Mouse (Mus musculus): Measurements from ENCODE around the gene Rcsd1. TPM values are rescaled to one million over a fixed set of nuclear protein-coding genes. Genes with fewer than 3 reads are reported as not detected.

Gene Rcsd1
- polyA plus RNA-seq, 1 experiment from 2014 or later: 47.8 TPM

GRCm38 (mm10) chr1:165662426-165663192, 46.9 kb downstream of the Rcsd1 start:
- Histone ChIP-seq H3K9ac (ENCODE audit: low read length) (no peak overlapping the region), H3K4me1 (replicated peaks; ENCODE audit: control insufficient read depth, insufficient read depth, low read length) (no peaks in the 10 kb centered on the region; the same call in 1 of the 2 replicates)
- ATAC-seq (ENCODE audit: low read depth): no peak

GRCm38 (mm10) chr1:165661725-165662124, 47.8 kb downstream of the Rcsd1 start:
- Histone ChIP-seq H3K36me3 (ENCODE audit: control insufficient read depth, insufficient read depth, low read length) (no peaks in the 10 kb centered on the region), H3K4me2 (ENCODE audit: low read depth, low read length) (no peak overlapping the region), H3K27ac (ENCODE audit: low read length) (no peak overlapping the region), H3K9me3 (ENCODE audit: control insufficient read depth, low read length) (no peaks in the 10 kb centered on the region), H3K4me1 (replicated peaks; ENCODE audit: control insufficient read depth, insufficient read depth, low read length) (no peaks in the 10 kb centered on the region; the same call in 1 of the 2 replicates), H3K27me3 (ENCODE audit: control insufficient read depth, insufficient read depth, low read depth, low read length) (no peaks in the 10 kb centered on the region), H3K4me3 (ENCODE audit: low read length) (no peak overlapping the region), H3K9ac (ENCODE audit: low read length) (no peak overlapping the region)
- whole genome bisulfite sequencing: 81% methylated on average over 6 of the region's 6 CpGs
- no peak for ATAC-seq (ENCODE audit: low read depth)

More at GRCm38 (mm10) chr1:165662426-165663192, 46.9 kb downstream of the Rcsd1 start:
- no peak overlapping the region for H3K4me2 ChIP-seq (ENCODE audit: low read depth, low read length)
- no peaks in the 10 kb centered on the region for H3K36me3 ChIP-seq (ENCODE audit: control insufficient read depth, insufficient read depth, low read length)
- no peaks in the 10 kb centered on the region for H3K9me3 ChIP-seq (ENCODE audit: control insufficient read depth, low read length)
- 68% methylated on average over 15 of the region's 15 CpGs for WGBS
- H3K27ac ChIP-seq (ENCODE audit: low read length): no peak overlapping the region
- no peaks in the 10 kb centered on the region for H3K27me3 ChIP-seq (ENCODE audit: control insufficient read depth, insufficient read depth, low read depth, low read length)
- H3K4me3 ChIP-seq (ENCODE audit: low read length): no peak overlapping the region

- WGBS: 56% methylated on average over 3 of the region's 3 CpGs
- ATAC-seq (ENCODE audit: low read depth): no peak
Observed at GRCm38 (mm10) chr1:165661191-165661590, 48.4 kb downstream of the Rcsd1 start.

GRCm38 (mm10) chr1:165660774-165661173, 48.8 kb downstream of the Rcsd1 start:
- Histone ChIP-seq H3K9me3 (ENCODE audit: control insufficient read depth, low read length) (no peaks in the 10 kb centered on the region), H3K36me3 (ENCODE audit: control insufficient read depth, insufficient read depth, low read length) (no peaks in the 10 kb centered on the region), H3K4me1 (replicated peaks; ENCODE audit: control insufficient read depth, insufficient read depth, low read length) (no peaks in the 10 kb centered on the region; the same call in 1 of the 2 replicates), H3K27me3 (ENCODE audit: control insufficient read depth, insufficient read depth, low read depth, low read length) (no peaks in the 10 kb centered on the region), H3K9ac (ENCODE audit: low read length) (no peak overlapping the region), H3K27ac (ENCODE audit: low read length) (no peak overlapping the region), H3K4me2 (ENCODE audit: low read depth, low read length) (no peak overlapping the region), H3K4me3 (ENCODE audit: low read length) (no peak overlapping the region)
- ATAC-seq (ENCODE audit: low read depth): peak; percentile 29; the same call in 1 of the 2 replicates
- WGBS: 23% methylated on average over 4 of the region's 4 CpGs

More at GRCm38 (mm10) chr1:165661191-165661590, 48.4 kb downstream of the Rcsd1 start:
- H3K9me3 ChIP-seq (ENCODE audit: control insufficient read depth, low read length): no peaks in the 10 kb centered on the region
- no peak overlapping the region for H3K4me2 ChIP-seq (ENCODE audit: low read depth, low read length)
- H3K27me3 ChIP-seq (ENCODE audit: control insufficient read depth, insufficient read depth, low read depth, low read length): no peaks in the 10 kb centered on the region
- no peaks in the 10 kb centered on the region for H3K36me3 ChIP-seq (ENCODE audit: control insufficient read depth, insufficient read depth, low read length)
- H3K9ac ChIP-seq (ENCODE audit: low read length): no peak overlapping the region
- no peak overlapping the region for H3K4me3 ChIP-seq (ENCODE audit: low read length)
- no peak overlapping the region for H3K27ac ChIP-seq (ENCODE audit: low read length)
- H3K4me1 ChIP-seq (replicated peaks; ENCODE audit: control insufficient read depth, insufficient read depth, low read length): no peaks in the 10 kb centered on the region; the same call in 1 of the 2 replicates

GRCm38 (mm10) chr1:165658602-165659001, 51.0 kb downstream of the Rcsd1 start:
- H3K4me1 ChIP-seq (replicated peaks; ENCODE audit: control insufficient read depth, insufficient read depth, low read length): peaks cover 2% of the 10 kb centered on the region; the same call in 1 of the 2 replicates
- no peak overlapping the region for H3K9ac ChIP-seq (ENCODE audit: low read length)
- no peak overlapping the region for H3K4me2 ChIP-seq (ENCODE audit: low read depth, low read length)
- WGBS: 32% methylated on average over 5 of the region's 5 CpGs
- peaks cover 3% of the 10 kb centered on the region; the same call in 1 of the 2 replicates for H3K36me3 ChIP-seq (ENCODE audit: control insufficient read depth, insufficient read depth, low read length)
- no peaks in the 10 kb centered on the region for H3K27me3 ChIP-seq (ENCODE audit: control insufficient read depth, insufficient read depth, low read depth, low read length)
- H3K27ac ChIP-seq (ENCODE audit: low read length): no peak overlapping the region
- no peak overlapping the region for H3K4me3 ChIP-seq (ENCODE audit: low read length)
- H3K9me3 ChIP-seq (ENCODE audit: control insufficient read depth, low read length): no peaks in the 10 kb centered on the region
- ATAC-seq (ENCODE audit: low read depth): peak; percentile 47; the same call in 1 of the 2 replicates

GRCm38 (mm10) chr1:165655482-165655881, 54.1 kb downstream of the Rcsd1 start:
- H3K4me2 ChIP-seq (ENCODE audit: low read depth, low read length): no peak overlapping the region
- no peaks in the 10 kb centered on the region for H3K9me3 ChIP-seq (ENCODE audit: control insufficient read depth, low read length)
- ATAC-seq (ENCODE audit: low read depth): peak; percentile 41; the same call in 1 of the 2 replicates
- H3K27me3 ChIP-seq (ENCODE audit: control insufficient read depth, insufficient read depth, low read depth, low read length): no peaks in the 10 kb centered on the region
- no peak overlapping the region for H3K27ac ChIP-seq (ENCODE audit: low read length)
- peaks cover 3% of the 10 kb centered on the region; the same call in 1 of the 2 replicates for H3K36me3 ChIP-seq (ENCODE audit: control insufficient read depth, insufficient read depth, low read length)
- peaks cover 2% of the 10 kb centered on the region; the same call in 1 of the 2 replicates for H3K4me1 ChIP-seq (replicated peaks; ENCODE audit: control insufficient read depth, insufficient read depth, low read length)
- 54% methylated on average over 14 of the region's 14 CpGs for WGBS
- no peak overlapping the region; the same call in 1 of the 2 replicates for H3K9ac ChIP-seq (ENCODE audit: low read length)
- H3K4me3 ChIP-seq (ENCODE audit: low read length): no peak overlapping the region

GRCm38 (mm10) chr1:165655022-165655421, 54.5 kb downstream of the Rcsd1 start:
- Histone ChIP-seq H3K36me3 (ENCODE audit: control insufficient read depth, insufficient read depth, low read length) (peaks cover 3% of the 10 kb centered on the region; the same call in 1 of the 2 replicates), H3K4me3 (ENCODE audit: low read length) (no peak overlapping the region), H3K9ac (ENCODE audit: low read length) (no peak overlapping the region), H3K27ac (ENCODE audit: low read length) (no peak overlapping the region), H3K4me1 (replicated peaks; ENCODE audit: control insufficient read depth, insufficient read depth, low read length) (peaks cover 2% of the 10 kb centered on the region; the same call in 1 of the 2 replicates), H3K9me3 (ENCODE audit: control insufficient read depth, low read length) (no peaks in the 10 kb centered on the region), H3K4me2 (ENCODE audit: low read depth, low read length) (no peak overlapping the region), H3K27me3 (ENCODE audit: control insufficient read depth, insufficient read depth, low read depth, low read length) (no peaks in the 10 kb centered on the region)
- 62% methylated on average over 6 of the region's 6 CpGs for WGBS
- peak; percentile 51 for ATAC-seq (ENCODE audit: low read depth)

GRCm38 (mm10) chr1:165653126-165653885, 56.3 kb downstream of the Rcsd1 start:
- peaks cover 2% of the 10 kb centered on the region; the same call in 1 of the 2 replicates for H3K4me1 ChIP-seq (replicated peaks; ENCODE audit: control insufficient read depth, insufficient read depth, low read length)
- peak overlapping the region; percentile 32; the same call in 1 of the 2 replicates for H3K27ac ChIP-seq (ENCODE audit: low read length)
- no peaks in the 10 kb centered on the region for H3K9me3 ChIP-seq (ENCODE audit: control insufficient read depth, low read length)
- peak; percentile 39; the same call in 1 of the 2 replicates for ATAC-seq (ENCODE audit: low read depth)
- no peak overlapping the region for H3K4me3 ChIP-seq (ENCODE audit: low read length)
- no peaks in the 10 kb centered on the region for H3K27me3 ChIP-seq (ENCODE audit: control insufficient read depth, insufficient read depth, low read depth, low read length)
- WGBS: 82% methylated on average over 14 of the region's 14 CpGs
- H3K36me3 ChIP-seq (ENCODE audit: control insufficient read depth, insufficient read depth, low read length): peaks cover 3% of the 10 kb centered on the region; the same call in 1 of the 2 replicates
- no peak overlapping the region for H3K9ac ChIP-seq (ENCODE audit: low read length)
- no peak overlapping the region for H3K4me2 ChIP-seq (ENCODE audit: low read depth, low read length)

- Histone ChIP-seq H3K36me3 (ENCODE audit: control insufficient read depth, insufficient read depth, low read length) (peaks cover 3% of the 10 kb centered on the region; the same call in 1 of the 2 replicates), H3K9me3 (ENCODE audit: control insufficient read depth, low read length) (no peaks in the 10 kb centered on the region), H3K27me3 (ENCODE audit: control insufficient read depth, insufficient read depth, low read depth, low read length) (no peaks in the 10 kb centered on the region), H3K27ac (ENCODE audit: low read length) (no peak overlapping the region), H3K4me1 (replicated peaks; ENCODE audit: control insufficient read depth, insufficient read depth, low read length) (peaks cover 2% of the 10 kb centered on the region; the same call in 1 of the 2 replicates), H3K4me2 (ENCODE audit: low read depth, low read length) (no peak overlapping the region), H3K4me3 (ENCODE audit: low read length) (no peak overlapping the region), H3K9ac (ENCODE audit: low read length) (no peak overlapping the region)
- WGBS: 79% methylated on average over 2 of the region's 2 CpGs
- ATAC-seq (ENCODE audit: low read depth): no peak
Observed at GRCm38 (mm10) chr1:165652507-165652906, 57.0 kb downstream of the Rcsd1 start.
